Mouse (Mus musculus): ENCODE measurements at regions not wholly inside any gene's neighbourhood (a gene's known extent, or its start where the extent isn't known, plus 50 kb on each side); places are given as distances from the start of the nearest gene placed in this dataset.
"Not testable (repeated sequence)": the region's sequence is repeated elsewhere in the genome, so short reads cannot be mapped to it uniquely, and the experiment has no call there.

- DNase-seq (ENCODE audit: low spot score) = no peak
Observed at GRCm38 (mm10) chr1:149463930-149464329, 497.2 kb downstream of the Pla2g4a start.

- no peak for DNase-seq (ENCODE audit: low spot score)
Observed at GRCm38 (mm10) chr1:149449801-149450493, 511.1 kb downstream of the Pla2g4a start.

- DNase-seq (ENCODE audit: low spot score) = no peak
Observed at GRCm38 (mm10) chr1:149448516-149448915, 512.6 kb downstream of the Pla2g4a start.

- peak; percentile 11 for DNase-seq (ENCODE audit: low spot score)
Observed at GRCm38 (mm10) chr1:149411009-149411408, 550.1 kb downstream of the Pla2g4a start.

- no peak for DNase-seq (ENCODE audit: low spot score)
Observed at GRCm38 (mm10) chr1:149405367-149405766, 555.7 kb downstream of the Pla2g4a start.

GRCm38 (mm10) chr1:149388706-149389105 lies 572.4 kb downstream of the Pla2g4a start:
- DNase-seq (ENCODE audit: low spot score) = peak; percentile 54

GRCm38 (mm10) chr1:149351338-149351907 lies 609.7 kb downstream of the Pla2g4a start:
- no peak for DNase-seq (ENCODE audit: low spot score)

- DNase-seq (ENCODE audit: low spot score) = no peak
Observed at GRCm38 (mm10) chr1:149347359-149347758, 613.7 kb downstream of the Pla2g4a start.

- DNase-seq (ENCODE audit: low spot score) = no peak
Observed at GRCm38 (mm10) chr1:149338158-149338557, 622.9 kb downstream of the Pla2g4a start.

- no peak for DNase-seq (ENCODE audit: low spot score)
Observed at GRCm38 (mm10) chr1:149332239-149332638, 628.9 kb downstream of the Pla2g4a start.

- DNase-seq (ENCODE audit: low spot score) = no peak
Observed at GRCm38 (mm10) chr1:149327171-149327570, 633.9 kb downstream of the Pla2g4a start.

GRCm38 (mm10) chr1:149323095-149323494 lies 638.0 kb downstream of the Pla2g4a start:
- DNase-seq (ENCODE audit: low spot score) = no peak

- no peak for DNase-seq (ENCODE audit: low spot score)
Observed at GRCm38 (mm10) chr1:149289725-149290124, 671.4 kb downstream of the Pla2g4a start.

- no peak for DNase-seq (ENCODE audit: low spot score)
Observed at GRCm38 (mm10) chr1:149274932-149275331, 686.2 kb downstream of the Pla2g4a start.

- DNase-seq (ENCODE audit: low spot score) = no peak
Observed at GRCm38 (mm10) chr1:149256866-149257265, 704.2 kb downstream of the Pla2g4a start.

GRCm38 (mm10) chr1:149254141-149254540 lies 706.9 kb downstream of the Pla2g4a start:
- DNase-seq (ENCODE audit: low spot score) = no peak

GRCm38 (mm10) chr1:149238329-149239015 lies 722.6 kb downstream of the Pla2g4a start:
- no peak for DNase-seq (ENCODE audit: low spot score)

- DNase-seq (ENCODE audit: low spot score) = not testable (repeated sequence)
Observed at GRCm38 (mm10) chr1:149227170-149227569, 733.9 kb downstream of the Pla2g4a start.

GRCm38 (mm10) chr1:149226400-149226799 lies 734.7 kb downstream of the Pla2g4a start:
- DNase-seq (ENCODE audit: low spot score) = no peak

- DNase-seq (ENCODE audit: low spot score) = no peak
Observed at GRCm38 (mm10) chr1:149202631-149203030, 758.5 kb downstream of the Pla2g4a start.

- no peak for DNase-seq (ENCODE audit: low spot score)
Observed at GRCm38 (mm10) chr1:149199284-149199683, 761.8 kb downstream of the Pla2g4a start.

GRCm38 (mm10) chr1:149198854-149199253 lies 762.2 kb downstream of the Pla2g4a start:
- DNase-seq (ENCODE audit: low spot score) = no peak

All from heart, adult 8-10 months (tissue).